Mouse (Mus musculus): ENCODE results near the gene Cbr2. TPM values are rescaled to one million over a fixed set of nuclear protein-coding genes. Genes with fewer than 3 reads are reported as not detected.

The Cbr2 gene
- polyA plus RNA-seq (2012; rRNA removed), result 0.16 TPM in 1 of 2 replicates, not detected in the other

GRCm38 (mm10) chr11:120731858-120732680 lies at the start of gene Cbr2:
Cbr2 (minus strand) TSS chr11:120732114.

GRCm38 (mm10) chr11:120762672-120763041 lies 30.7 kb upstream of the Cbr2 start, which contains the start of gene Hmga1b:
Hmga1b (plus strand) TSS chr11:120762794.

GRCm38 (mm10) chr11:120727169-120727527 lies 4.8 kb downstream of the Cbr2 start, which contains the start of gene Dcxr:
Dcxr (minus strand) TSS chr11:120727281.

GRCm38 (mm10) chr11:120721124-120722066 lies 10.5 kb downstream of the Cbr2 start, which contains the start of gene Rac3:
Rac3 (plus strand) TSS chr11:120721470.

GRCm38 (mm10) chr11:120713580-120714518 lies 18.1 kb downstream of the Cbr2 start, which contains the start of the genes Cenpx and Lrrc45:
Cenpx (minus strand) TSS chr11:120713738.
Lrrc45 (plus strand) TSS chr11:120713925.

Other genes starting within 250 kb of the Cbr2 start
- gene Mrpl12, start 247.5 kb downstream of the Cbr2 start, polyA plus RNA-seq (2012; rRNA removed), result 77.5 and 86.5 TPM in 2 replicates
- 27.2 and 31.8 TPM in 2 replicates for gene Slc25a10, start 240.3 kb downstream of the Cbr2 start, polyA plus RNA-seq (2012; rRNA removed)
- gene Gcgr, start 201.4 kb downstream of the Cbr2 start, polyA plus RNA-seq (2012; rRNA removed), result 16.1 and 19.1 TPM in 2 replicates
- gene Mcrip1, start 182.4 kb downstream of the Cbr2 start, polyA plus RNA-seq (2012; rRNA removed), result 25.4 and 28.5 TPM in 2 replicates
- 0.14 TPM in 1 of 2 replicates, not detected in the other for gene Ppp1r27, start 181.0 kb downstream of the Cbr2 start, polyA plus RNA-seq (2012; rRNA removed)
- 239 and 240 TPM in 2 replicates for gene P4hb, start 158.9 kb downstream of the Cbr2 start, polyA plus RNA-seq (2012; rRNA removed)
- gene Arhgdia, start 150.5 kb downstream of the Cbr2 start, polyA plus RNA-seq (2012; rRNA removed), result 151 and 168 TPM in 2 replicates
- 112 and 119 TPM in 2 replicates for gene Alyref, start 133.7 kb downstream of the Cbr2 start, polyA plus RNA-seq (2012; rRNA removed)
- gene Anapc11, start 133.7 kb downstream of the Cbr2 start, polyA plus RNA-seq (2012; rRNA removed), result 49.9 and 56.0 TPM in 2 replicates
- 4.6 and 5.4 TPM in 2 replicates for gene Npb, start 123.6 kb downstream of the Cbr2 start, polyA plus RNA-seq (2012; rRNA removed)
- 113 and 125 TPM in 2 replicates for gene Pcyt2, start 114.2 kb downstream of the Cbr2 start, polyA plus RNA-seq (2012; rRNA removed)
- 27.4 and 30.1 TPM in 2 replicates for gene Sirt7, start 106.9 kb downstream of the Cbr2 start, polyA plus RNA-seq (2012; rRNA removed)
- gene Mafg, start 98.5 kb downstream of the Cbr2 start, polyA plus RNA-seq (2012; rRNA removed), result 25.1 and 29.7 TPM in 2 replicates
- 4.4 and 4.5 TPM in 2 replicates for gene Pycr1, start 88.3 kb downstream of the Cbr2 start, polyA plus RNA-seq (2012; rRNA removed)
- gene Myadml2, start 84.0 kb downstream of the Cbr2 start, polyA plus RNA-seq (2012; rRNA removed), result 0.14 and 0.28 TPM in 2 replicates
- gene Notum, start 70.9 kb downstream of the Cbr2 start, polyA plus RNA-seq (2012; rRNA removed), result 0.22 and 0.43 TPM in 2 replicates
- 16.8 and 20.5 TPM in 2 replicates for gene Aspscr1, start 59.1 kb downstream of the Cbr2 start, polyA plus RNA-seq (2012; rRNA removed)
- gene Cenpx, start 18.4 kb downstream of the Cbr2 start, polyA plus RNA-seq (2012; rRNA removed), result 61.2 and 66.5 TPM in 2 replicates
- gene Lrrc45, start 18.2 kb downstream of the Cbr2 start, polyA plus RNA-seq (2012; rRNA removed), result 8.6 and 8.7 TPM in 2 replicates
- gene Rac3, start 10.6 kb downstream of the Cbr2 start, polyA plus RNA-seq (2012; rRNA removed), result 1.3 and 1.4 TPM in 2 replicates
- 9.4 and 10.1 TPM in 2 replicates for gene Dcxr, start 4.8 kb downstream of the Cbr2 start, polyA plus RNA-seq (2012; rRNA removed)
- gene Hmga1b, start 30.7 kb upstream of the Cbr2 start, polyA plus RNA-seq (2012; rRNA removed), result 2.8 and 3.7 TPM in 2 replicates
- 6.9 and 8.6 TPM in 2 replicates for gene Rfng, start 52.1 kb upstream of the Cbr2 start, polyA plus RNA-seq (2012; rRNA removed)
- gene Gps1, start 52.2 kb upstream of the Cbr2 start, polyA plus RNA-seq (2012; rRNA removed), result 61.2 and 70.7 TPM in 2 replicates
- gene Dus1l, start 64.3 kb upstream of the Cbr2 start, polyA plus RNA-seq (2012; rRNA removed), result 30.8 and 33.4 TPM in 2 replicates
- gene Fasn, start 92.4 kb upstream of the Cbr2 start, polyA plus RNA-seq (2012; rRNA removed), result 44.8 and 46.6 TPM in 2 replicates
- 1.4 and 1.7 TPM in 2 replicates for gene Ccdc57, start 200.8 kb upstream of the Cbr2 start, polyA plus RNA-seq (2012; rRNA removed)
- 19.7 and 22.6 TPM in 2 replicates for gene Slc16a3, start 216.4 kb upstream of the Cbr2 start, polyA plus RNA-seq (2012; rRNA removed)

Data from liver, embryonic 14 days (tissue).